Mouse (Mus musculus) heart, adult 2 months (tissue): ENCODE data around the gene Hoxc10. TPM values are rescaled to one million over a fixed set of nuclear protein-coding genes. Genes with fewer than 3 reads are reported as not detected.
A peak's percentile ranks its signal among the peaks of the same experiment; 100 is the strongest.

Experiments
- DNase-seq, 2 experiments: peaks; one replicate each; pipeline ENCODE4 v3.0.0; 2021
- H3K27ac ChIP-seq: fragments of 200-600 bp; 2 replicates; pipeline ENCODE4 v1.8.1; 2022
- H3K27me3 ChIP-seq: fragments of 200-500 bp; 2 replicates; pipeline ENCODE4 v1.6.1; 2012; ENCODE audit warnings: mild to moderate bottlenecking, low read length, inconsistent platforms, mixed read lengths; ENCODE audit not compliant: control insufficient read depth, insufficient read depth
- H3K36me3 ChIP-seq: fragments of 200-500 bp; 2 replicates; pipeline ENCODE4 v1.6.1; 2012; ENCODE audit warnings: low read length, inconsistent platforms; ENCODE audit not compliant: control insufficient read depth, insufficient read depth
- H3K4me1 ChIP-seq: fragments of 200-500 bp; 2 replicates; pipeline ENCODE4 v1.6.1; 2011; ENCODE audit warnings: low read length; ENCODE audit not compliant: control insufficient read depth, insufficient read depth
- H3K4me3 ChIP-seq: fragments of 200-600 bp; 2 replicates; pipeline ENCODE4 v1.8.1; 2022
- H3K79me2 ChIP-seq: fragments of 200-500 bp; replicated peaks from 2 replicates; pipeline ENCODE4 v1.6.1; 2012; ENCODE audit warnings: mild to moderate bottlenecking, inconsistent platforms, low read length, moderate library complexity, mixed read lengths; ENCODE audit not compliant: control insufficient read depth, insufficient read depth
- H3K9ac ChIP-seq: fragments of 200-500 bp; 2 replicates; pipeline ENCODE4 v1.6.1; 2012; ENCODE audit warnings: low read depth, mild to moderate bottlenecking, control low read depth, inconsistent platforms, low read length, mixed read lengths
- CTCF ChIP-seq: fragments of 200-600 bp; IDR thresholded peaks from 2 replicates; pipeline ENCODE4 v1.8.1; 2022; ENCODE audit warnings: antibody characterized with exemption, mild to moderate bottlenecking, moderate library complexity
- EP300 ChIP-seq: fragments of 200-500 bp; IDR thresholded peaks from 2 replicates; pipeline ENCODE4 v1.6.1; 2011; ENCODE audit warnings: low read depth, low read length, control low read depth; ENCODE audit not compliant: insufficient read depth
- POLR2A ChIP-seq: fragments of 200-500 bp; IDR thresholded peaks from 2 replicates; pipeline ENCODE4 v1.6.1; 2011; ENCODE audit warnings: mild to moderate bottlenecking, low read depth, low read length, control low read depth; ENCODE audit not compliant: insufficient read depth
- WGBS: fragments of 180-500 bp; shearing (Covaris S2); methylation state at CpG from one replicate; pipeline ENCODE4 v1.1.7; 2018; 5-methylcytosine and 5-hydroxymethylcytosine counted together
- intact Hi-C: fragments of 180-260 bp; cut with DNase I; formaldehyde crosslinking; loops from one replicate; pipeline ENCODE4 v1.15.1; 2025
- polyA plus RNA-seq: library from polyadenylated mRNA; depleted of rRNA; stranded (reverse); fragments of >200 nt; gene quantifications from 2 replicates; pipeline ENCODE4 v1.2.3, GENCODE M21; 2012
- total RNA-seq, 2 experiments: library from RNA; stranded (reverse); gene quantifications; 2 replicates each; pipeline ENCODE4 v1.2.3; 2021

Hoxc10 gene
- total and polyA plus RNA-seq, 3 experiments, result not detected

GRCm38 (mm10) chr15:102987124-102987833 is 20.7 kb downstream of the Hoxc10 start:
- intact Hi-C loops, result loop anchor here (1.0 to 10.0 kb wide), 4 partner anchors 134 to 318 kb away; no protein-coding TSS in a partner anchor
- Histone ChIP-seq H3K4me3 (no peak overlapping the region), H3K4me1 (no peaks in the 10 kb centered on the region), H3K79me2 (no peaks in the 10 kb centered on the region), H3K9ac (0 out of 2 replicates have a peak overlapping the region, but pooled peaks have one; percentile 45), H3K36me3 (no peaks in the 10 kb centered on the region), H3K27ac (no peak overlapping the region), H3K27me3 (peaks cover 25% of the 10 kb centered on the region)
- TF ChIP-seq POLR2A (no peak), CTCF (peak; percentile 95), EP300 (peak; percentile 75; the same call in 1 of the 2 replicates)
- peak; percentile 86 to 92 for DNase-seq
- 4% methylated on average over 21 of the region's 21 CpGs for WGBS

DNA sequence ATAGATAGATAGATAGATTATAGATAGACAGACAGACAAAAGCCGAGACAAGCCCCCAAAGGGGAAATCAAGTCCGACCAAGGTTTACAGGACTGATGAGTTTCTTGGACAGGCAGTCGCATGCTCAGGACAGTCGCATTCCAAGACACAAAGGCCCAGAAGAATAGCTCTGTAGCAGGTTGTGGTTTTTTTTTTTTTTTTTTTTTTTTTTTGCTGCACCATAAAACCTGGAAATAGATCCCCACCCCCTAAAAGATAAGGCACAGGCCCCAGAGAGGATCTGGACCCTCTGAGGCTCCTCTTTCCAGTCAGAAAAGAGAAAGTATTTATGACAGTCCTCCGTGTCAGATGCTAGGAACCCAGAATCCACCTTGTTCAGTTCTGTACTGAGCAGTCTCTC is 21.5 kb downstream of the Hoxc10 start:
- WGBS, result 32% methylated on average over 5 of the region's 5 CpGs

GRCm38 (mm10) chr15:102990461-102991397 is 24.1 kb downstream of the Hoxc10 start, which contains the start of gene Hoxc8:
Hoxc8 (plus strand) TSS chr15:102990607.
- TF ChIP-seq CTCF (no peak), POLR2A (no peak), EP300 (no peak)
- no peak for DNase-seq
- Histone ChIP-seq H3K4me3 (no peak within 1 kb of the TSS), H3K27ac (no peak within 1 kb of the TSS), H3K9ac (no peak within 1 kb of the TSS), H3K79me2 (no peaks in the 10 kb centered on the region), H3K27me3 (peaks cover 25% of the 10 kb centered on the region), H3K4me1 (no peaks in the 10 kb centered on the region), H3K36me3 (no peaks in the 10 kb centered on the region)
- intact Hi-C loops, result no loop called here
- WGBS, result 2% methylated on average over 69 of the region's 69 CpGs

More for the DNA sequence above, 21.5 kb downstream of the Hoxc10 start:
- intact Hi-C loops, result loop anchor here (10.0 kb wide), 1 partner anchor 317 kb away; no protein-coding TSS in a partner anchor
- peaks cover 28% of the 10 kb centered on the region for H3K27me3 ChIP-seq
- no peak overlapping the region for H3K4me3 ChIP-seq
- H3K9ac ChIP-seq, result no peak overlapping the region
- H3K36me3 ChIP-seq, result no peaks in the 10 kb centered on the region
- H3K79me2 ChIP-seq, result no peaks in the 10 kb centered on the region
- no peak for DNase-seq
- no peaks in the 10 kb centered on the region for H3K4me1 ChIP-seq
- TF ChIP-seq POLR2A, result no peak
- no peak for TF ChIP-seq CTCF
- TF ChIP-seq EP300, result no peak
- H3K27ac ChIP-seq, result no peak overlapping the region

DNA sequence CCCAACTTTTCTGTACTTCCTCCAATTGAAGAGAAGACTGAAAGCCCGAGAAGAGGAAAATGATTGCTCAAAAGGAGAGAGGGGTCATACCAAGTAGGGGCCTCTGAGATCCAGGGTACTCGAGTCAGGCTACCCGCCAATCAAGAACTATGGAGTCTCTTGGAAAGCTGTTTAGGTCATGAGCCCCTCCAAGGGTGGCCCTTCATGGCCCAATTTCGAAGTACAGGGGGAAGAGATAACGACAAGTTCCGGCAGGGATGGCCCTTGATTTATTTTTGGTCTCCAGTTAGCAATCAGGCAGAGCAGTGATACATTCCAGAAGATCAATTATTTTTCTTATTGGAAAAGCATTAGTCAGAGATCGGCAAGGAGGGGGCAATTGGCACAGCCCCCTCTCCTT is 25.2 kb downstream of the Hoxc10 start:
- Histone ChIP-seq H3K36me3 (no peaks in the 10 kb centered on the region), H3K27me3 (peaks cover 29% of the 10 kb centered on the region), H3K4me1 (no peaks in the 10 kb centered on the region), H3K79me2 (no peaks in the 10 kb centered on the region), H3K27ac (no peak overlapping the region), H3K9ac (no peak overlapping the region), H3K4me3 (no peak overlapping the region)
- DNase-seq, result no peak
- intact Hi-C loops, result no loop called here
- no peak for TF ChIP-seq EP300
- TF ChIP-seq CTCF, result no peak
- TF ChIP-seq POLR2A, result no peak
- WGBS, result 5% methylated on average over 7 of the region's 7 CpGs

- 3% methylated on average over 11 of the region's 11 CpGs for WGBS
- no peak overlapping the region for H3K9ac ChIP-seq
- no peak overlapping the region for H3K4me3 ChIP-seq
- no peak overlapping the region for H3K27ac ChIP-seq
- no peak for DNase-seq
- H3K79me2 ChIP-seq, result no peaks in the 10 kb centered on the region
- no peaks in the 10 kb centered on the region for H3K4me1 ChIP-seq
- intact Hi-C loops, result no loop called here
- H3K27me3 ChIP-seq, result peaks cover 27% of the 10 kb centered on the region
- no peaks in the 10 kb centered on the region for H3K36me3 ChIP-seq
- TF ChIP-seq EP300 (no peak), POLR2A (no peak), CTCF (no peak)
These were observed 25.6 kb downstream of the Hoxc10 start for GRCm38 (mm10) chr15:102992206-102992605.
